Mouse (Mus musculus): ENCODE measurements around the gene Podxl.

DNA sequence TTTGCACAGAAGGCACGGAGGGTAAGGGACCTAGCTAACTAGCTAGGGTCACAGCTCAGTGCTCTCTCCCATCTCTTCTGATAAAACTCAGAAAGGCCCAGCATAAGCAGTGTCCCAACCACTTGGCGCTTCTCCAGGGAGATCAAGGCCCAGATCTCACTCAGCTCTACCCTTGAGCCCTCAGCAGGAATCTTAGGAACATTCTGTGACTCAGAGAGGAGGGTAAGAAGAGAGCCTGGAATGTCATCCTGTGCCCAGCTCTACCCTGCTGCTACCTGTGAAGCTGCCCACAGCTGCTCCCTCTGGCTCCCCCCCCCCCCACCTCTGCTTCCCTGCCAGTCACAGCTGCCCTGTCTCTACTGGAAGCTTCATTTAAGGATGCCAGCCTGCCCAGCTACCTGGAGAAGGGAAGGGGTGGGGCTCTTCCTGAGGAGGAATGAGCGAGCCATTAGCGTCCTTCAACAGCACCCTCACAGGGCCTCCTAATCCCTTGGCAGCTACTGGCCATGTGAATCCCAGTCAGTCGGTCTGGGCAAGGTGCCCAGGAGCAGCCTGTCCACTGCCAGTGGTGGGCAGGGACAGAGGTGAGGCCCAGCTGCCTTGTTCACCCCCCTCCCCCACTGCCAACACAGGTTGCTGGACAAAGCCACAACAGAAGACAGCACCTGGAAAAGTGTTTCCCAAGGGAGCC lies 14.3 kb downstream of the Podxl start:
- no peak for TF ChIP-seq CTCF (IDR thresholded peaks at IDR 0.05; ENCODE audit: insufficient read depth, low read depth, low read length)
- TF ChIP-seq POLR2A (IDR thresholded peaks at IDR 0.05; ENCODE audit: insufficient read depth, low read depth, low read length): no peak
